Mouse (Mus musculus) heart, postnatal 0 days (tissue): ENCODE results near the gene Ece1. TPM values are rescaled to one million over a fixed set of nuclear protein-coding genes. Genes with fewer than 3 reads are reported as not detected.

Source experiments
- ATAC-seq: fragments of 200-750 bp; cut with Nextera tagmentation; 2 replicates; pipeline ENCODE4 v1.8.0; 2017; ENCODE audit warnings: low read depth, moderate number of reproducible peaks, moderate library complexity; ENCODE audit not compliant: insufficient read depth
- DNase-seq: peaks from one replicate; pipeline ENCODE4 v3.0.0-alpha.2; 2016; ENCODE audit warnings: low spot score
- H3K27ac ChIP-seq: fragments of 300-500 bp; sonication (generic); 2 replicates; pipeline ENCODE4 v1.5.1; 2014; ENCODE audit warnings: low read depth, mild to moderate bottlenecking
- H3K27me3 ChIP-seq: fragments of 300-500 bp; sonication (generic); 2 replicates; pipeline ENCODE4 v1.6.1; 2014; ENCODE audit warnings: low read length, mixed read lengths; ENCODE audit not compliant: control insufficient read depth, insufficient read depth
- H3K36me3 ChIP-seq: fragments of 300-500 bp; sonication (generic); replicated peaks from 2 replicates; pipeline ENCODE4 v1.6.1; 2014; ENCODE audit warnings: low read length, mixed read lengths; ENCODE audit not compliant: control insufficient read depth, insufficient read depth
- H3K4me1 ChIP-seq: fragments of 300-500 bp; sonication (generic); 2 replicates; pipeline ENCODE4 v1.6.1; 2014; ENCODE audit warnings: antibody characterized with exemption; ENCODE audit not compliant: control insufficient read depth, insufficient read depth
- H3K4me2 ChIP-seq: fragments of 300-500 bp; sonication (generic); 2 replicates; pipeline ENCODE4 v1.6.1; 2014; ENCODE audit warnings: low read depth, mild to moderate bottlenecking, low read length, moderate library complexity
- H3K4me3 ChIP-seq: fragments of 300-500 bp; sonication (generic); 2 replicates; pipeline ENCODE4 v1.5.1; 2014; ENCODE audit warnings: low read depth, low read length
- H3K9ac ChIP-seq: fragments of 300-500 bp; sonication (generic); replicated peaks from 2 replicates; pipeline ENCODE4 v1.6.1; 2014; ENCODE audit warnings: low read depth, low read length, mixed read lengths
- H3K9me3 ChIP-seq: fragments of 300-500 bp; sonication (generic); replicated peaks from 2 replicates; pipeline ENCODE4 v1.6.1; 2016; ENCODE audit warnings: low read length; ENCODE audit not compliant: control insufficient read depth
- CTCF ChIP-seq: IDR thresholded peaks from 2 replicates; pipeline ENCODE4 v1.5.1; 2016; ENCODE audit warnings: antibody characterized with exemption, control low read depth, low read depth
- EP300 ChIP-seq: IDR thresholded peaks from 2 replicates; pipeline ENCODE4 v1.6.1; 2016; ENCODE audit warnings: antibody characterized with exemption, low read depth
- whole genome bisulfite sequencing: fragments of 180-500 bp; shearing (Covaris S2); extraction: QIAGEN DNeasy Blood & Tissue Kit; methylation state at CpG from one replicate; pipeline ENCODE4 v1.1.7; 2014; 5-methylcytosine and 5-hydroxymethylcytosine counted together
- polyA plus RNA-seq: library from polyadenylated mRNA; unstranded; fragments of >200 nt; fragmentation: Nextera tagmentation; extraction: Ambion mirVana; gene quantifications from 2 replicates; pipeline ENCODE4 v1.2.1, GENCODE M21; 2015
- total RNA-seq: library from RNA; depleted of rRNA; stranded (reverse); fragments of >200 nt; gene quantifications from 2 replicates; pipeline ENCODE4 v1.2.3, GENCODE M21; 2014; ENCODE audit warnings: low replicate concordance

Gene Ece1
- total and polyA plus RNA-seq, 2 experiments from 2014 or later: 35.4 to 140 TPM

DNA sequence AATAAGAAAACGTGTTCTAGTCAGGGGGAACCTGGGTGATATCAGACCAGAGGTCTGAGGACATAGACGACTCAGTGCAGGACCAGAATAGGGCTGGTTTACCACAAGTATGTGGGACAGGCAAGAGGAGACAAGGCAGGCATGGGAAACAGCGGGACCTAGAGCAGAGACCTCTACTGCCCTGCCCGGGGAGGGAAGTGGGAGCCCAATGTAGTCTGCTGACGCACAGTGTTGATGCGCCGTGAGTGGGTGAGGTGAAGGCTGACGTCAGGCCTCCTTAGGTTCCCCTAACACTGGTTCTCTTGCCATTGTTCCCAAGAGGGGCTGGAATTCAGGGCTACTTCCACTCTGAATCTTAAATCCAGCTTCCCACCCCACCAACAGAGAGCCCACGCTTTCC is 2.7 kb downstream of the Ece1 start:
- H3K27ac ChIP-seq: no peak overlapping the region
- TF ChIP-seq CTCF (no peak), EP300 (no peak)
- ATAC-seq: no peak
- 32% methylated on average over 9 of the region's 9 CpGs for WGBS
- no peaks in the 10 kb centered on the region for H3K36me3 ChIP-seq
- H3K4me3 ChIP-seq: peak overlapping the region; percentile 11
- peaks cover 18% of the 10 kb centered on the region; the same call in 1 of the 2 replicates for H3K27me3 ChIP-seq
- H3K4me2 ChIP-seq: peak overlapping the region; percentile 52
- no peaks in the 10 kb centered on the region for H3K9me3 ChIP-seq
- peaks cover 18% of the 10 kb centered on the region for H3K4me1 ChIP-seq
- peak overlapping the region; percentile 27; the same call in 1 of the 2 replicates for H3K9ac ChIP-seq
- peak; percentile 46 for DNase-seq

DNA sequence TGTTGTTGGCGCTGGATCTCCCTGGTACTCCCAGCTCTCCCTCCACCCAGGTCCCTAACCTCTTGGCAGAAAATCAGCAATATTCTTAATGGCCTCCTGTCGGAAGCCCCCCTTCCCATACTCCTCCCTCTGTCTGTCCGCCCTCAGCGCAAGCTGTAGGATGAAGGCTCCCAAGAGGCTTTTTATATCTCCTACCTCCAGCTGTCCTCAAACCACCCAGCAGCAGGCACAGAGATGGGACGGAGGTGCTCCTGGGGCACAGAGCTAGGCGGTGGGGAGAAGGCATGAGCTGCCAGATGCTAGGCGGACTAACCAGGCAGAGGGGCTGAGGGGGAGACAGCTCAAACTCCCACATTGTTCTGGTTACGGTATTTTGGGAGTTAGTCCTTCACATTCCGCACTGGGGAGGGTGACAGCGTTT is 3.2 kb downstream of the Ece1 start:
- no peak for TF ChIP-seq CTCF
- TF ChIP-seq EP300: no peak
- WGBS: 35% methylated on average over 10 of the region's 10 CpGs
- DNase-seq: no peak
- Histone ChIP-seq H3K27me3 (peaks cover 20% of the 10 kb centered on the region; the same call in 1 of the 2 replicates), H3K4me1 (peaks cover 18% of the 10 kb centered on the region), H3K4me2 (peak overlapping the region; percentile 52), H3K9me3 (no peaks in the 10 kb centered on the region), H3K4me3 (peak overlapping the region; percentile 11), H3K36me3 (no peaks in the 10 kb centered on the region), H3K27ac (no peak overlapping the region), H3K9ac (peak overlapping the region; percentile 27; the same call in 1 of the 2 replicates)
- no peak for ATAC-seq

DNA sequence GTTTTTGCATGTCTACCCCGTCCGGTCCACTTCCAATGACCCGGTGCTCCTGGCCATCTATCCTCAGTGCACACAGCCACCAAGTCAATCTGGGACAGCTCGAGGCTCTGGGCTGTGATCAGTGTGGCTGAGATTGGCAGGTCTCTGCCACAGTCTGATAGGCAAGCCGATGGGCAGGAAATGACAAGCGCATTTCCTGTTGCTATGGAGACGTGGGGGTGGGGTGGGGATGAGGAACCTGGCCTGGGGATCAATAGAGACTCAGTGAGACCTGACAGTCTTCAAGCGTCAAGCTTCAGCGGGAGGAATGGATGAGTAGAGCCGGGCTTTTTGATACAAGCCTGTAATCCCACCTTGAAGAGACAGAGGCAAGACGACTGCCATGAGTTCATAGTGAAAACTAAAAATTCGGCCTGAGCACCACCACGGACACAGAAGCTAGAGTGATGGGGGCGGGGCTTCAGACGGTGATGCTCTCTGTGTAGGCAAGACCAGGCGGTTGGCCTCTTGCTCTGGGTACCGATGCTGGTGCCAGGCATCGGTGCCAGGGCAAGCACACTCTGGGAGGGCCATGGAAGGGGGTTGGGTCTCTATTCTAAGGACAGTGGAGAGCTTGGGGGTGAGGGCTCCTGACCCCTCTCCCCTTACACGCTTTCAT is 4.3 kb downstream of the Ece1 start:
- 49% methylated on average over 19 of the region's 19 CpGs for WGBS
- H3K4me2 ChIP-seq: no peak overlapping the region
- ATAC-seq: no peak

DNA sequence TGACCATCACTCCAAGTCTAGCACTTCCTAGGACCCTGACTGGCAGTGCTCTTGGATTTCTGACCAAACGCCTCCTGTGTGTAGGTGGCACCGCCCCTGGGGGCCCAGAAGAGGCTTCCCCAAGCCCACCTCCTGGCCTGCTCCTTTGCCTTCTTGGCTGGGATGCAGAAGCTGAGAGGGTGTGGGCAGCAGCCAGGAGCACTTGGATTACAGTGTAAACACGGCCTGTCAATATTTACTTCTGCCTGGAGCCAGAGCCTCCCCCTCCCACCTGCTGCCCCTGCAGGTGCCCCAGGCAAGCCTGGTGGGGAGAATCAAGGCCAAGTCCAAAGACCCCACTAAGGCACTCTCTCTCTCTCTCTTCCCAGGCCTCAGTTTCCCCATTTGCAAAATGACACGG is 5.2 kb downstream of the Ece1 start:
- Histone ChIP-seq H3K4me3 (no peak overlapping the region), H3K27ac (no peak overlapping the region), H3K4me1 (peaks cover 18% of the 10 kb centered on the region), H3K27me3 (peaks cover 21% of the 10 kb centered on the region; the same call in 1 of the 2 replicates), H3K36me3 (no peaks in the 10 kb centered on the region), H3K9me3 (no peaks in the 10 kb centered on the region), H3K4me2 (no peak overlapping the region), H3K9ac (no peak overlapping the region)
- TF ChIP-seq CTCF (no peak), EP300 (no peak)
- DNase-seq: no peak
- WGBS: 65% methylated on average over 4 of the region's 4 CpGs
- no peak for ATAC-seq

More for the DNA sequence above, 4.3 kb downstream of the Ece1 start:
- H3K36me3 ChIP-seq: no peaks in the 10 kb centered on the region
- TF ChIP-seq EP300 (no peak), CTCF (no peak)
- no peak overlapping the region for H3K27ac ChIP-seq
- DNase-seq: no peak
- H3K27me3 ChIP-seq: peaks cover 21% of the 10 kb centered on the region; the same call in 1 of the 2 replicates
- peaks cover 18% of the 10 kb centered on the region for H3K4me1 ChIP-seq
- no peak overlapping the region for H3K9ac ChIP-seq
- H3K9me3 ChIP-seq: no peaks in the 10 kb centered on the region
- no peak overlapping the region for H3K4me3 ChIP-seq

DNA sequence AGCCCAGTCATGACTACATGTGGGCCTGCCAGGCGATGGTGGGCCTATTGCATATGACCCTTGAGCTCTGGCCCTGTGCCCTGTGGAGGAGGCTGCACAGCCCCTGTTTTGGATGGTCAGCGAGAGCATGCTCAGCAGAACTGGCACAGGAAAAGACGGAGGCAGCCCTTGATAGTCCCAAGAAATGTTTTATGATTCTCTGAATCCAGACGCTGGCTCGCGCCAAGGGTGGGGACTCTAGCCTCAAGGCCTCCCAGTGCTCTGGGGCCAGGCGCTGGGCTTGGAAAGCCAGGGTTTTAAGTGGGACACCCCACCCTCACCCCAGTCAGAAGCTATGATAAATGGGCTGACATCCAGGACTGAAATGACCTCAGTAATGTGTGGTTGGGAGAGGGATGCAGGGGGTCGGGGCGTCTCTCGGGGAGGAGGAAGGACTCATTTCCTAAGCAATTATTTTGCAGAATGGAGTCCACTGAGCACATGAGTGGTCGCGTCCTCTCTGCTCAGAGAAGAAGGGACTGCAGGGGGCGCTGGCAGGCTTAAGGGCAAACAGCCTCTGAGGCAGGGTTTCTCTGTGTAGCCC is 5.7 kb downstream of the Ece1 start:
- 67% methylated on average over 13 of the region's 13 CpGs for WGBS
- H3K9ac ChIP-seq: no peak overlapping the region
- ATAC-seq: 0 out of 2 replicates have a peak, but pooled peaks have one; percentile 12
- no peak overlapping the region for H3K4me3 ChIP-seq
- no peak for DNase-seq
- H3K4me1 ChIP-seq: peaks cover 18% of the 10 kb centered on the region
- H3K27me3 ChIP-seq: peaks cover 20% of the 10 kb centered on the region; the same call in 1 of the 2 replicates
- H3K9me3 ChIP-seq: no peaks in the 10 kb centered on the region
- H3K27ac ChIP-seq: no peak overlapping the region
- H3K4me2 ChIP-seq: no peak overlapping the region
- H3K36me3 ChIP-seq: no peaks in the 10 kb centered on the region
- TF ChIP-seq EP300: no peak
- TF ChIP-seq CTCF: 0 out of 2 replicates have a peak, but pooled peaks have one; percentile 20
